Mouse (Mus musculus) CD8-positive naive resting alpha-beta T cell, adult 2 months (primary cell): ENCODE data around the gene Gprc5d.

Experiments used
- DNase-seq, 2 experiments: peaks; one replicate each; pipeline ENCODE4 v3.0.0; 2022; ENCODE audit warnings: low read depth in 2 of 2, low spot score in 2 of 2

Gene Gprc5d

DNA sequence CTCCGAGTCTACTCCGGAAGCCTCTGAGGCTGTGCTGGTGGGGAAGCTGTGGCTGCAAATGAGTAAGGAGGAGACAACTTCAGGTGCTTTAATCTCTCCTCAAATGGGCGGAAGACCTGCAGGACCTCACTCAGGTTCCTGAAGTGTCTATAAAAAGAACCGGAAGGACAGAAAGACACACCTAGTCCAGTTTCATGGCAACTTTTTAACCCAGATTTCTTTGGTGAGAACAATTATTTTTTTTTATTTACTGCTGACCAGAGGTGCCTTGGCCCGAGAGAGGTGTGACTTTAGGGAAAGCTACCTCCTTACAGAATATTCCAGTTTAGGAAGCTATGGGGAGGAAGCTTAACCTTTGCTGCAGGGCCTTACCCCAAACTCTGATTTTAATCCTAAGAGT is at the start of gene Gprc5d:
Gene Gprc5d (minus strand): TSS at position 101 of the 400 bp plus-strand sequence.
- DNase-seq = no peak

DNA sequence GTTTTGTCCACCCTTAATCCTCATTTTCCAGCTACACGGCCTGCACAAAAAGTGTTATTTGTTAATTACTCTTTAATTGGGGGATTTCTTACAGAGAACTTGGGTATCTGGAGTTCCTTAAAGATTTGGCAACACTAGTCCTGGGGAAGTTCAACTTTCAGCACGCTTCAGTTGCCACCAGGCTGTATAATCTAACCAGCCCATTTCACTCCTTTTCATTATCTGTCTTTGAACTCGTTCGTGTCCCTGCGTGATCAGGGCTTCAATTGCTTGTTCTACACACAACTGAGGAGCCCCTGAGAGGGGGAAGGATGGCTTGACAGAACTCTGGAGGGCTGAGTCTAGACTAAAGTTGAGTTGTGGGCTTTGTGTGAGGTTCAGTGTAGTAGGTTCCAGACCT is 48.6 kb upstream of the Gprc5d start:
- DNase-seq = no peak

DNA sequence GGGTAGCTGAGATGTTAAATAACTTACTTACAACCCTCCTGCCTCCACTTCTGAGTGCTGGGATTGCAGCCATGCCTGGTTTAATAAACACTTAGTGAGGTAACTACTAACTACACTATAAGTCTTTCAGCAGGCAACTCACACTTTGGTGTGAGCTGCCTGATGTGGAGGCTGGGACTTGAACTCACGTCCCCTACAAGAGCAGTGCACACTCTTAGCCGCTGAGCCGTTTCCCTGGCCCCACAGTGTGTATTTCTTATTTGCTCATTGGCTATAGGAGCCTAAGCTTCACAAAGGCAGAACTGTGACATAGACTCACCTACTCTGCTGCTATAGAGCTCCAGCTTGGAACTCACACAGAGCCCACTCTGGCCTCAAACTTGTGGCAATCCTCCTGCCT is 48.2 kb upstream of the Gprc5d start:
- DNase-seq = no peak

DNA sequence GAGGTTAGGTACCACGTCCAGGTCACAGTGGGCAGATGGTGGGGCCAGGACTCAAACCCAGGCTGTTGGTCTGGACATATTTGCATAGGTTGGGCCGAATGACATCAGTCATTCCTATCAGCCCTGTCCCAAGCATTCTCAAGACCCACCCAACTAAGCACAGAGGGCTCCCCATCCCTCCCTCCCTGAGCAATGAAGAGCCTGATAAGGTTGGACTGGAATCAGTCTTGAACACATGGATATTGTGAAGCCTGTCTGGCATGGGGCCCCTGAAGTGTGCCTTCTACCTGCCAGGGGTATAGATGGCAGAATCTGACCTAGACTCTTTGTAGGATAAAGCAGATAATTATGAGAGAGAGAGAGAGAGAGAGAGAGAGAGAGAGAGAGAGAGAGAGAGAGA is 47.6 kb upstream of the Gprc5d start:
- DNase-seq = no peak

DNA sequence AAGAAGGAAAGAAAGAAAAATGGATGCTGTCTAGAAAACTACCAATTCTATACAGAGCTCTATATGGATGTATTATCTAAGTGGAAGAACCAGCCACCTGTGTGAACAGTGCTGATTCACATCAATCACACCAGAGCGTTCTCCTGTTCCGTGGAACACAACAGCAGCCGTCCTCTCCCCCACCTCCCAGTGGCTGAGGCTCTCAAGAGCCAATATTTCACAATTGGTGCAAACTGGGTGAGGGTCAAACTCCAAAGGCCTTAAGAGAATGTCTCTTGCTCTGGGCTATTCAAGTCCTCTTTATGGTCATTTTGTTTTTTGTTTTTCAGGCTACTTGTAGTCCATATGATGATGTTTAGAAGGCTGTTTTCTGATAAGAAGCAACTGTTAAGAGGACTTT is 47.1 kb upstream of the Gprc5d start:
- DNase-seq = no peak

DNA sequence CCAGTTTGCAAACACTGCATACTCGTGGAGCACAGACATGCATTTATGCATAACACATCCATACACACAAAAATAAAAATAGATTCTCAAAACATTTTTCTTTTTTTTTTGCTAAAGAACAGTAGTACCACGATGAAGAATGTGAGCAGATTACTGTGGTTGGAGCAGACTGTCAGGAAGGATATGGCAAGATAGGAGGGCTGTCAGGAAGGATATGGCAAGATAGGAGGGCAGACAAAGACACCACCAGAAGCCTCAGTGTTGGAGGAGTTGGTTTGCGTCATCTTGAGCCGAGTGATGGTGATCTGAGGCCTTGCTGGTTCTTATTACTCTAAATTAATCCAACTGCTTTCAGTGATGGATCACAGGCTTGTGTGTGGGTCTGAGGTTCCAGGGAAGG is 44.8 kb upstream of the Gprc5d start:
- DNase-seq = no peak

DNA sequence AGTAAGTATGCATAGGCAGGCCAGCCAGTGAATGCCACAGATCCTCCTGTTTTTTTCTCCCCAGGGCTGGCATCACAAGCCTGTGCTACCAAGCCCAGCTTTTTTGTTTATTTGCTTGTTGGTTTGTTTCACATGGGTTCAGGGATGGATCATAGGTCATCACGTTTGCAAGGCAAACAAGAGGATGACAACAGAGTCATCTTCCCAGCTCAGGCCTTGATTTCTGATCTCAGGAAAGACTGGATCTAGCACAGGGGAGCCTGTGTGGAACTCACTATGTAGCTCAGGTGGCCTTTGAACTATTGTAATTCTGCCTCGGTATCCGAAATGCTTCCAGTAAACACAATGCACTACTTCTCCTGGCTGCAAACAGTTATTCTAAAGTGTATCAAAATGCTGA is 44.2 kb upstream of the Gprc5d start:
- no peak for DNase-seq

DNA sequence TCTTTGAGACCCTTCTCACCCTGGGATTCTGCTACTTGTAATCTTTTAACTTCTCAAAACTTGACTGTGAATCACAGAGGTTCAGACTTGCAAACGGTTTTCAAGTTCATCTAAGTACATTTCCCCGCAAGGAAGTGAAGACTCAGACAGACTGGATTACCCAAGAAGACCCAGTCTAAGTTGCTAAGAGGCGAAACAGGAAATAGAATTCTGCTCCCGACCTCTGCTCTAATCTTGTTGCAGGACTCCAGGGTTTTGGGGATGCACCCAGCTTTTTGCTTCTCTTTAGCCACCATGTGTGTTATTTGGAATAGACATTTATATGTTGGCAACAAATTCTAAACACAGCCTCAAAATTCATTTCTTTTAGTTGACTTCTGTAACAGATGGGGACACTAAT is 43.3 kb upstream of the Gprc5d start:
- no peak for DNase-seq

DNA sequence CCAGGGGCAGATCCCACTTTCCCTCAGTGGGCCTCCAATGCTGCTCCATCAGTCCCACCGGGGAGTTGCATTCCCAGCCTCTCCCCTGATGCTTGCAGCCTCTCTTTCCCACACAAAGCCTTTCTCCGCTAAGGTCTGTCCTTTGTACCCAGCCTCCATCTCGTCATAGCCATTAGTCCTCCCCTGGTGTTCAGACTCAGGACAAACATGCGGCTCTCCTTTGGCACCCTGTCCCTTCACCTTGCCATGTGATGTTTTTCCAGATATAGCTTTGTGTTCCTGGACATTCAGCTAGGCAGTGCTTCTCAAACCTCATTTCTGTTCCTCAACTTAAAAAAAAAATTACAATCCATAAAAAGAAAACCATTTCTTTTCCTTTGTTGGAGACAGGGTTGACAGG is 40.4 kb upstream of the Gprc5d start:
- no peak for DNase-seq

DNA sequence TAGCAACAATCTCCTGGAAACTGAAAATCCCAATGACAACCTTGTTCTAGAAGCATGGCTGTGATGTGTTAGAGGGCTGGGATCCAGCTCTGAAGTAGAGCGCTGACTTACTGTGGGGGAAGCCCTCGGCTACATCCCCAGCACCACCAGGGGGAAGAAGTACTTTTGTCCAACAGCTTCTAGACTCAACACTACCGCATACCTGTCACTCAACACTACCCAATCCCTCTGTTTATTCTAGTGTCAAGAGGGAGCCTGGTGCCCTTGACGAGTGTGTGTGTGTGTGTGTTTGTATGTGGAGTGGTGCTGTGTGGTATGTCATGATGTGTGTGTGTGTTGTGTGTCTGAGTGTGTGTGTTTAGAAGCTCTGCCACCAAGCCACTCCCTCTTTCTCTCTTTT is 39.4 kb upstream of the Gprc5d start:
- DNase-seq = no peak

DNA sequence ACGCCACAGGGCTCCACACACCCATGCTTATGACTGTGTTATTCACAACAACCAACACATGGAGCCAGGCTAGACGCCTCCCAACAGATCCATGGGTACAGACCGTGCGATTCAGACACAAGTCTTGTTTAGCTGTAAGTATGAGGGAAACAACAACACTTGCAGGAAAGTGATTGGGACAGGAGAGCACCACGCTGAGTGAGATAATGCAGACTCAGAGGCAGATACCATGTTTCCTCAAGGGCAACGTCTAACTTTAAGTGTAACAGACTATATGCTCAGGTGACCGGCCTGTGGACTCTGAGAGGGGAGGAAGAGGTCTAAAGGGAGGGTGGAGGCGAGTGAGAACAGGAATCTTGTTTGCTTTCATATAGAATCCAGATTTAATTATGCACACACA is 38.5 kb upstream of the Gprc5d start:
- no peak for DNase-seq

DNA sequence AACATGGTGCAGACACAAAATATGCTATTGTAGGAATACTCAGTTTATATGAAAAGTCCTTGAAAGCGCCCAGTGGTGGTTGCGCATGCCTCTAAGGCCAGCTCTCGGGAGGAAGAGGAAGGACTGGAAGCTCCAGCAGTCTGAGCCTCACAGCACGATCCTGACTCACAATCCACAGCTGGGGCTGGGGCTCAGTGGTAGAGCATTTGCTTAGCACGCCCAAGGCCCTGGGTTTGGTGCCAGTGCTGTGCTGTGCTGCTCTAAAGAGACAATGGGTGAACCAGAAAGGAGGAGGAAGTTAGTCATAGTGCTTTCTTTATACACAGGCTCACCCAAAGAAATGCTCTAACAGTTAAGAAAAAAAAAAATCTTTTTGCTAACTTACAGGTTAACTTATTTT is 35.6 kb upstream of the Gprc5d start:
- DNase-seq = no peak

DNA sequence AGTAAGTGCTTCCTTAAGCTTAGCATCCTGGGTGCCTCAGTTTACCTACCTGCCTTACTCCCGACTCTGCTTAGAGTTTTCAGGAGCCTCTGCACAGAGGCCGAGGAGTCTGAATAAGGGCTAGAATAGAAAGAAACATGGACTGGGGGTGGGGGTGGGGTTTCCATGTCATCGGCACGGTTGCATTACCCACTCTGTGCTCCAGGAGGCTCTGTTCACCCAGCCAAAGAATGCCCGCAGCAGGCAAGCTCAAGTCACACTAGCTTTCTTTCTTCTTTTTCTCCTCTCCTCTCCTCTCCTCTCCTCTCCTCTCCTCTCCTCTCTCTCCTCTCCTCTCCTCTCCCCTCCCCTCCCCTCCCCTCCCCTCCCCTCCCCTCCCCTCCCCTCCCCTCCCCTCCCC is 32.2 kb upstream of the Gprc5d start:
- DNase-seq = no peak

DNA sequence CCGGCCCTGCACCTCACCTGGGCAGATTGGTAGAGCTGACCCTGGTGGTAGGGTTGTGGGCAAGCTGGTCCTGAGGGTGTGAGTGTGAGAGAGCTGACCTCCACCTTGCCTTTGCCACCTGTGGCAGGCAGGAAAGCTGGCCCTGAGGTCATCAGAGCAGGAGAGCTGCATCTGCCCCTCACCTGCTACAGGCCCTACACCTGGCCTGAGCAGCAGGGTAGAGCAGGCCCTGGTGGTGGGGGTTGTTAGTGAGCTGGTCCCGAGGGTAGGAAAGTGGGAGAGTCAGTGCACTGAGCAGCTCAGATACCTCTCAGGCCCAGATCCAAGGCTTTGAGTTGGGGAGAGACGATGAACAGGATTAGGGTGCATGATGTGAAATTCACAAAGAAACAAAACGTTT is 31.6 kb upstream of the Gprc5d start:
- no peak for DNase-seq

DNA sequence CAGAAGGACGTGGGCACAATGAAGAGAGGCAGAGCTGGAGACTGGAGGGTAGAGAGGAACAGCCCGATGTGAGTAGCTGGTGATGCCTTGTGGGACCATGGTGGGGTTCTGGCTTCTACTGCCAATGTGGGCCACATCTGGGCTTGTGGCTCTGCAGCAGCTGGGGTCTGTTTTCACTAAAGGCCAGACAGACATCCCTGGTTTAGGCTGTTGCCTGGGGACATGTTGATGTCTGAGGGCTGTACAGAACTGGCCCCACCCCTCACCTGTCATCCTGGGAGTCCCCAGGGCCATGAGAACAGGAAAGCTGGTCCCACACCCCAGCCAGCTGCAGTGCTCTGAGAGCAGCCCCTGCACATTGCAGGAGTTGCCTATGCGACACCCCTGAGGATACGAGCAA is 31.1 kb upstream of the Gprc5d start:
- DNase-seq = no peak

DNA sequence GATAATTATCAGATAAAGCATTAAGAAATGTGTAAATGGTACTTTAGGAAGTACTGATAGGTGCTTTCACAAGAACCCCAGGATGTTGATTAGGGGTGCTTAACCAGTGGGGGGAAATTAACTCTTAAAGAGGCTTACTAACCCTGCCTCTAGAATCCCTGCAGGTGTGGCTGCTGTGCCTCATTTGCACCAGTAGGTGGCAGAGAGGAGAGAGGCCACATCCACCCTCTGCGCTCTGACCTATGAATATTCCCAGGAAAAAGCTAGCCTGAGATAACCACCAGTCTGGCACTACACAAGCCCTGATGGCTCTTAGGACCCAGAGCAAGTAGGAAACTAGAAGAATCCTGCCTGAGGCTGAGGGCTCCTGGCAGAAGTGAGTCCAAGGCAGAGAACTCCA is 30.4 kb upstream of the Gprc5d start:
- no peak for DNase-seq

DNA sequence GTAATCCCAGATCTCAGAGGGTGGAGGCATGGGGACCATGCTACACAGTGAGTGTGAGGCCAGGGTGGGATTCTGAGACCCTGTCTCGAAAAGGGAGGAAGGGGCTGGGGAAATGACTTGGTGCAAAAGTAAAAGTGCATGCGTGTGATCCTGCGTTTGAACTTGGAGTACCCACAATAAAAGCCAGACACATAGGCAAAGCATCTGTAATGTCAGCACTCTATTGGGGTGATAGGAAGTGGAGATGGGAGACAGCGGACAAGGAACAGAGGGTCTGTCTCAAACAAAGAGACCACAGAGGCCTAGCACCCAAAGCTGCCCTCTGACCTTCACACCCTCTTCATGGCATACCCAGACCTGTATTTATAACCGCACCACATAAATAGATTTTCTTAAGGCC is 27.9 kb upstream of the Gprc5d start:
- no peak for DNase-seq

DNA sequence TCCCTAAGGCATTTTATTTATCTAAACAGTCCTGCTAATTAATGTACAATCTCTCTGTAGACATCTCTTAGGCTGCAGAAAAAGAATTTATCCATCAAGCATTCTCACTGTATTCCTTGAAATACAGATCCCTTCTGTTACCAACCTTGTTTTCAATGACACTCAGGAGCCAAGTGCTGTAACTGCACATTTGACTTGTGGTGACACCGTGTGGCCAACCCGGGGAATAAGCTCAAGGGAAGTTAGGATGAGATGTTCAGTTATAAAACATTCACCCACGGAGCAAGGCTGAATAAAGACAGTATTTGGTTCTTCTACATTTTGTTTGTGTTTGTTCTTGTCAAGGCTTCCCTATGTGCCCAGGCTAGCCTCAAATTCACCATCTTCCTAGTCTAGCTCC is 26.4 kb upstream of the Gprc5d start:
- DNase-seq = no peak

DNA sequence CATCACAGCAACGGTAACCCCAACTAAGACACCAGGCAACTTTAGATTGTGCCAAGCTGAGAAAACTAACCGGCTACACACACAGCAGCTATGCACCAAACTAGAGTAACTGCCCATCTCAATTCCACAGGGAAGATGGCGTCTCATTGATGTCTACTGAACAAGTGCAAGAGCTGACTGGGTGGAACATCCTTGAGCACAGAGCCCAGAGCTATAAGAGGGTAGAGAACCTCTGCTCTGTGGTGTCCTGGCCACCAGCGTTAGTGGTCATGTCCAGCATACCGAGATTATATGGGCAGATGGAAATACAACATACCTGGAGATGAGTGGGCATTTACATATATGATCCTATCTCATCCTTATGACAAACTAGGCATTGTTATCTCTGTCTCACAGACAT is 25.1 kb upstream of the Gprc5d start:
- DNase-seq = no peak

DNA sequence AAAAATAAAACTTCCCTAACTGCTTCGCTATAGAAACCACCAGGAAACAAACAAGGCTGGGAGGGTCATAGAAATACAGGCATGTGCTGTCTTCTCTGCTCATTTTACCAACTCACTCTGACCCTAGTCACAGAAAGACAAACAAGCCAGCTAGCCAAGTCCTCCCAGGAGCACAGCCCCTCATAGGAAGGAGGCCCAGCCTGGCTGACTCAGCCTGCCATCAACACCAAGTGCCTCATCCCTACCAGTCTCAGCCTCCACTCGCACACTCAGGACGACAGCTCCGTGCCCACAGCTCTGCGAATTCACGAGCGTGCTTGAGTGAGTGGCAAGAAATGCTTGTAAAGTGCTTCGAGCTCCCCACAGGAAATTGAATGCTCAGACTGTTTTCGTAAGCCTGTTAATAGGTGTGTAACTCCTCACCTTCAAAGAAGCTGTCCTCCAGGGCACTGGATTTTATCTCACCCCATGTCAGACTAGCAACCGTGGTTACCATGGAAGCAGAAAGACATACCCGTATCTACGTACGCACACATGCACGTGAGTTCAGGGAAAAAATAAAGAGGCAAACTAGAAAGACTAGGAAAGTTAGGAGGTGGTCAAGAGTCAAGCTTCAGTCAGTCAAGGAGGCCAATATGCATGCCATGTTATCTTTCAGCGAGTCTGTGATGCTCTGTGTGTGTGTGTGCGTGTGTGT is 23.5 kb upstream of the Gprc5d start:
- DNase-seq = no peak

DNA sequence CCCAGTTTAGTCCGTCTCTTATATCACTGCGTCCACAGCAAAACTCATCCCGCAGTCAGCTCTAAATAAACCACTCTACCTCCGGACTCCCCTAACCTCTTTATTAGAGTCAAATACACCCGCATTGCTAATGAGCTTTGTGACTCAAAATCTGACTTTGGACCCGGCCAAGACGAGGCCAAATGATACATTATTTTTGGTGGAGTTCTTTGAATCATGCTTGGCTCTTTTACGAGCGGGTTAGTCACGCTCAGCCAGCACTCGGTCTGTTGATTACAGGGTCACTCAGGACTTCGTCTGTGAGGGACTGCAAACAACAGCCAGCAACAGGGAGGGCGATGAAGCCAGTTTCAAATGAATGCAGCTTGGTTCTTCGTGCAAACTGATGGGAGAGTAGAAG is 20.7 kb upstream of the Gprc5d start:
- no peak for DNase-seq

DNA sequence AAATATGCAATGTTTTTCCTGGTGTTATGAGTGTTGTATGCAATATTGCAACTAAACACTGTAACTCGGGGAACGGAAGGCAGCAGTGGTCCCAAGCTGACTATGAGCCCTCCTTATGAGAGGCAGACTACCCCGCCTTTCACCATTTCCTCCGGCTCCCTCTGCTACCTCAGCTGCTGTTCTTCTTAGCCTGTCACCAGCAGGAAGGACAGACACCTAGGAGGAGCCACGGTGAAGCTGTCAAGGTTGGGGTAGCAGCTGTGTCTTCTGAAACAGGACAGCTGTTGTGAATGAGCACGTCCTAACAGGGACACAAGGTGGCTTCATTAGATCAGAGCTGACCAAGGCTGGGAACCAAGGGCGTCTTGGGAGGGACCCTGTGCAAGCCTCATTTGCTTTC is 20.1 kb upstream of the Gprc5d start:
- no peak for DNase-seq

DNA sequence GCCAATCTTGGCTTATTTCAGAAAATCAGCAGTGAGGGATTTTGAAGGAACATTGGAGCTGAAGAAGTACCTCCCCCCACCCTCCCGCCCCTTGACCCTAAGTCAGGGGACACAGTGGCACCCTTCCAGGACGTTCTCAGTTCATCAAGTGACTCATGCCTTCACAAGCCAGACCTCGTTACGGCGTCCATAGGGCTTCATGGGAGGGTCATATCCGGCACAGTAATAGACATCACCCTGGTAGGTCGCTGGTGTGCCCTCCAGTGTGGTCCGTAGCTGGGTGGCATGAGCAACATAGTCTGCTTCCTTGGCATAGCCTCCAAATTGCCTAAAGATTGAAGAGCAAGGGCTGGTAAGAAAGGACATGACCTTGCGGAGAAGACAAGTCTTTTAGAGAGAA is 19.7 kb upstream of the Gprc5d start:
- DNase-seq = no peak
